Mouse (Mus musculus) liver, embryonic 12.5 days (tissue): ENCODE measurements around the gene Gm9936. TPM values are rescaled to one million over a fixed set of nuclear protein-coding genes. Genes with fewer than 3 reads are reported as not detected.
A peak's percentile ranks its signal among the peaks of the same experiment; 100 is the strongest.
"Not testable (repeated sequence)": the region's sequence is repeated elsewhere in the genome, so short reads cannot be mapped to it uniquely, and the experiment has no call there.

Source experiments
- ATAC-seq: fragments of 200-750 bp; cut with Nextera tagmentation; 2 replicates; pipeline ENCODE4 v1.8.0; 2017; ENCODE audit warnings: moderate number of reproducible peaks, mild to moderate bottlenecking, moderate library complexity
- H3K27ac ChIP-seq: fragments of 300-500 bp; sonication (generic); 2 replicates; pipeline ENCODE4 v1.5.1; 2016; ENCODE audit warnings: mild to moderate bottlenecking
- H3K27me3 ChIP-seq: fragments of 300-500 bp; sonication (generic); replicated peaks from 2 replicates; pipeline ENCODE4 v1.6.1; 2016; ENCODE audit warnings: mild to moderate bottlenecking, moderate library complexity
- H3K36me3 ChIP-seq: fragments of 300-500 bp; sonication (generic); 2 replicates; pipeline ENCODE4 v1.6.1; 2016; ENCODE audit warnings: mild to moderate bottlenecking, moderate library complexity
- H3K4me1 ChIP-seq: fragments of 300-500 bp; sonication (generic); 2 replicates; pipeline ENCODE4 v1.6.1; 2016
- H3K4me2 ChIP-seq: fragments of 300-500 bp; sonication (generic); 2 replicates; pipeline ENCODE4 v1.6.1; 2016; ENCODE audit warnings: mild to moderate bottlenecking, moderate library complexity
- H3K4me3 ChIP-seq: fragments of 300-500 bp; sonication (generic); 2 replicates; pipeline ENCODE4 v1.5.1; 2016; ENCODE audit warnings: mild to moderate bottlenecking, moderate library complexity
- H3K9ac ChIP-seq: fragments of 300-500 bp; sonication (generic); 2 replicates; pipeline ENCODE4 v1.6.1; 2016; ENCODE audit warnings: mild to moderate bottlenecking, moderate library complexity
- H3K9me3 ChIP-seq: fragments of 300-500 bp; sonication (generic); replicated peaks from 2 replicates; pipeline ENCODE4 v1.6.1; 2016; ENCODE audit warnings: mild to moderate bottlenecking, moderate library complexity
- WGBS: fragments of 180-500 bp; shearing (Covaris S2); methylation state at CpG from one replicate; pipeline ENCODE4 v1.1.7; 2016; ENCODE audit not compliant: insufficient replicate concordance; 5-methylcytosine and 5-hydroxymethylcytosine counted together
- polyA plus RNA-seq: library from polyadenylated mRNA; unstranded; fragments of >200 nt; fragmentation: Nextera tagmentation; extraction: Ambion mirVana; gene quantifications from 2 replicates; pipeline ENCODE4 v1.2.1, GENCODE M21; 2016

Gene Gm9936
- polyA plus RNA-seq: not detected in 2 replicates

GRCm38 (mm10) chr5:114858582-114858981, at the start of gene Gm9936:
Gene Gm9936 (minus strand): TSS chr5:114858682.
- H3K4me3 ChIP-seq: no peak within 1 kb of the TSS
- no peak within 1 kb of the TSS for H3K27ac ChIP-seq
- peaks cover 3% of the 10 kb centered on the region; the same call in 1 of the 2 replicates for H3K4me1 ChIP-seq
- ATAC-seq: no peak
- no peaks in the 10 kb centered on the region for H3K36me3 ChIP-seq
- H3K9ac ChIP-seq: no peak within 1 kb of the TSS
- no peaks in the 10 kb centered on the region for H3K9me3 ChIP-seq
- H3K27me3 ChIP-seq: peaks cover 52% of the 10 kb centered on the region
- H3K4me2 ChIP-seq: peak within 1 kb of the TSS; percentile 36
- 72% methylated on average over 12 of the region's 12 CpGs for WGBS

- 22% methylated on average over 1 of the region's 1 CpGs for WGBS
Observed at GRCm38 (mm10) chr5:114902413-114902812, 43.9 kb upstream of the Gm9936 start.

GRCm38 (mm10) chr5:114898857-114899256, 40.4 kb upstream of the Gm9936 start:
- Histone ChIP-seq H3K4me2 (no peak overlapping the region), H3K27ac (no peak overlapping the region), H3K9ac (no peak overlapping the region), H3K27me3 (peaks cover 34% of the 10 kb centered on the region), H3K4me1 (peaks cover 17% of the 10 kb centered on the region), H3K4me3 (no peak overlapping the region), H3K36me3 (no peaks in the 10 kb centered on the region), H3K9me3 (no peaks in the 10 kb centered on the region)
- 58% methylated on average over 7 of the region's 7 CpGs for WGBS
- no peak for ATAC-seq

More at GRCm38 (mm10) chr5:114902413-114902812, 43.9 kb upstream of the Gm9936 start:
- Histone ChIP-seq H3K4me1 (peaks cover 4% of the 10 kb centered on the region; the same call in 1 of the 2 replicates), H3K4me3 (no peak overlapping the region), H3K9ac (no peak overlapping the region), H3K9me3 (no peaks in the 10 kb centered on the region), H3K4me2 (no peak overlapping the region), H3K27ac (no peak overlapping the region), H3K36me3 (0 out of 2 replicates have a peak, but pooled peaks cover 5% of the 10 kb centered on the region), H3K27me3 (peaks cover 26% of the 10 kb centered on the region)
- ATAC-seq: no peak

GRCm38 (mm10) chr5:114897374-114897793, 38.9 kb upstream of the Gm9936 start:
- ATAC-seq: no peak
- Histone ChIP-seq H3K27ac (no peak overlapping the region), H3K4me3 (peak overlapping the region; percentile 29), H3K4me1 (peaks cover 17% of the 10 kb centered on the region), H3K4me2 (peak overlapping the region; percentile 48), H3K27me3 (peaks cover 34% of the 10 kb centered on the region), H3K36me3 (no peaks in the 10 kb centered on the region), H3K9ac (peak overlapping the region; percentile 27; the same call in 1 of the 2 replicates), H3K9me3 (no peaks in the 10 kb centered on the region)
- 6% methylated on average over 7 of the region's 7 CpGs for WGBS

- no peak for ATAC-seq
Observed at GRCm38 (mm10) chr5:114896688-114897373, 38.3 kb upstream of the Gm9936 start, which contains the start of gene Oasl2. Gene Oasl2 (plus strand): TSS chr5:114896936.

GRCm38 (mm10) chr5:114895542-114895941, 37.1 kb upstream of the Gm9936 start:
- Histone ChIP-seq H3K4me3 (no peak overlapping the region), H3K9ac (no peak overlapping the region), H3K27ac (no peak overlapping the region), H3K27me3 (peaks cover 27% of the 10 kb centered on the region), H3K4me1 (peaks cover 17% of the 10 kb centered on the region), H3K4me2 (no peak overlapping the region), H3K9me3 (no peaks in the 10 kb centered on the region), H3K36me3 (no peaks in the 10 kb centered on the region)
- ATAC-seq: no peak
- WGBS: 71% methylated on average over 4 of the region's 4 CpGs

More at GRCm38 (mm10) chr5:114896688-114897373, 38.3 kb upstream of the Gm9936 start, which contains the start of gene Oasl2:
- Histone ChIP-seq H3K27me3 (peaks cover 34% of the 10 kb centered on the region), H3K4me1 (peaks cover 17% of the 10 kb centered on the region), H3K9ac (peak within 1 kb of the TSS; percentile 27; the same call in 1 of the 2 replicates), H3K4me3 (peak within 1 kb of the TSS; percentile 29), H3K27ac (no peak within 1 kb of the TSS), H3K36me3 (no peaks in the 10 kb centered on the region), H3K9me3 (no peaks in the 10 kb centered on the region), H3K4me2 (peak within 1 kb of the TSS; percentile 48)
- 41% methylated on average over 13 of the region's 13 CpGs for WGBS

- H3K4me1 ChIP-seq: no peaks in the 10 kb centered on the region
- H3K9me3 ChIP-seq: no peaks in the 10 kb centered on the region
- no peak for ATAC-seq
Observed at GRCm38 (mm10) chr5:114888995-114889394, 30.5 kb upstream of the Gm9936 start.

GRCm38 (mm10) chr5:114886801-114887200, 28.3 kb upstream of the Gm9936 start:
- Histone ChIP-seq H3K4me2 (no peak overlapping the region), H3K4me1 (no peaks in the 10 kb centered on the region), H3K9me3 (no peaks in the 10 kb centered on the region), H3K36me3 (no peaks in the 10 kb centered on the region), H3K9ac (no peak overlapping the region), H3K4me3 (no peak overlapping the region), H3K27ac (no peak overlapping the region), H3K27me3 (peaks cover 8% of the 10 kb centered on the region; the same call in 1 of the 2 replicates)
- WGBS: 63% methylated on average over 6 of the region's 6 CpGs
- ATAC-seq: no peak

More at GRCm38 (mm10) chr5:114888995-114889394, 30.5 kb upstream of the Gm9936 start:
- 70% methylated on average over 2 of the region's 2 CpGs for WGBS
- Histone ChIP-seq H3K4me3 (no peak overlapping the region), H3K27me3 (no peaks in the 10 kb centered on the region), H3K27ac (no peak overlapping the region), H3K36me3 (no peaks in the 10 kb centered on the region), H3K9ac (no peak overlapping the region), H3K4me2 (no peak overlapping the region)

- no peak overlapping the region for H3K9ac ChIP-seq
- no peaks in the 10 kb centered on the region for H3K9me3 ChIP-seq
- no peak overlapping the region for H3K4me3 ChIP-seq
- 73% methylated on average over 11 of the region's 11 CpGs for WGBS
- no peak overlapping the region for H3K4me2 ChIP-seq
- ATAC-seq: no peak
- H3K27me3 ChIP-seq: peaks cover 24% of the 10 kb centered on the region
- H3K27ac ChIP-seq: no peak overlapping the region
- peaks cover 3% of the 10 kb centered on the region; the same call in 1 of the 2 replicates for H3K4me1 ChIP-seq
- H3K36me3 ChIP-seq: no peaks in the 10 kb centered on the region
Observed at GRCm38 (mm10) chr5:114883022-114883421, 24.5 kb upstream of the Gm9936 start.

GRCm38 (mm10) chr5:114882319-114882718, 23.8 kb upstream of the Gm9936 start:
- H3K4me2 ChIP-seq, H3K4me3 ChIP-seq, H3K27ac ChIP-seq, H3K9me3 ChIP-seq, H3K9ac ChIP-seq, H3K36me3 ChIP-seq, H3K4me1 ChIP-seq, ATAC-seq: not testable (repeated sequence)
- 52% methylated on average over 6 of the region's 7 CpGs for WGBS
- peaks cover 28% of the 10 kb centered on the region for H3K27me3 ChIP-seq

GRCm38 (mm10) chr5:114879399-114879798, 20.9 kb upstream of the Gm9936 start:
- Histone ChIP-seq H3K4me1 (peaks cover 6% of the 10 kb centered on the region; the same call in 1 of the 2 replicates), H3K9me3 (no peaks in the 10 kb centered on the region), H3K4me2 (no peak overlapping the region), H3K27me3 (peaks cover 28% of the 10 kb centered on the region), H3K27ac (no peak overlapping the region), H3K36me3 (no peaks in the 10 kb centered on the region), H3K4me3 (no peak overlapping the region), H3K9ac (no peak overlapping the region)
- 32% methylated on average over 13 of the region's 13 CpGs for WGBS
- no peak for ATAC-seq

- H3K9me3 ChIP-seq: no peaks in the 10 kb centered on the region
- H3K27me3 ChIP-seq: peaks cover 28% of the 10 kb centered on the region
- WGBS: 59% methylated on average over 7 of the region's 7 CpGs
- no peak overlapping the region for H3K4me3 ChIP-seq
- H3K36me3 ChIP-seq: no peaks in the 10 kb centered on the region
- no peak for ATAC-seq
- H3K4me2 ChIP-seq: no peak overlapping the region
- H3K27ac ChIP-seq: no peak overlapping the region
- peaks cover 6% of the 10 kb centered on the region; the same call in 1 of the 2 replicates for H3K4me1 ChIP-seq
- H3K9ac ChIP-seq: no peak overlapping the region
Observed at GRCm38 (mm10) chr5:114877487-114877886, 19.0 kb upstream of the Gm9936 start.
